Mouse (Mus musculus) urinary bladder, postnatal 4 days (tissue): ENCODE measurements around the gene Pi4kb.
A peak's percentile ranks its signal among the peaks of the same experiment; 100 is the strongest.

Experiments
- DNase-seq, 2 experiments: peaks; one replicate each; pipeline ENCODE4 v3.0.0; 2021 to 2022; ENCODE audit warnings: low spot score in 2 of 2

Gene Pi4kb

GRCm38 (mm10) chr3:94953764-94954616 lies 20.5 kb upstream of the Pi4kb start, which contains the start of gene Rfx5:
TSS of gene Rfx5 (plus strand) at chr3:94954075.
- peak; percentile 88 to 90 for DNase-seq

DNA sequence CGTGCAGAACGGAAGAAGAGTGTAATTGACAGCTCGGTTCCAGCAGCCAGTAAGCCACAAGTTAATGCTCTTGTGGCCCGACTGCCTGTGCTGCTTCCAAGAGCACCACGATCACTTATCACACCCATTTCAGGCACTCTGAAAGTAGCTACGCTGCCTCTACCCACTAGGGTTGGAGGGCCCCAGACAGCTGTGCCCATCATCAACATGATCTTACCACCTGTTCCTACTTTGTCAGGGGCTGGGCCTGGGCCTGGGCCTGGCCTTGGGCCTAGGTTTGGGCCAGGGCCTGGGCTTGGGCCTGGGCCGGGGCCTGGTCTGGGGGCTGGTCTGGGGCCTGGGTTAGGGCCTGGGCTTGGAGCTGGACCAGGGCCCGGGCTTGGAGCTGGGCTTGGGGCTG lies 16.2 kb upstream of the Pi4kb start:
- DNase-seq = no peak

DNA sequence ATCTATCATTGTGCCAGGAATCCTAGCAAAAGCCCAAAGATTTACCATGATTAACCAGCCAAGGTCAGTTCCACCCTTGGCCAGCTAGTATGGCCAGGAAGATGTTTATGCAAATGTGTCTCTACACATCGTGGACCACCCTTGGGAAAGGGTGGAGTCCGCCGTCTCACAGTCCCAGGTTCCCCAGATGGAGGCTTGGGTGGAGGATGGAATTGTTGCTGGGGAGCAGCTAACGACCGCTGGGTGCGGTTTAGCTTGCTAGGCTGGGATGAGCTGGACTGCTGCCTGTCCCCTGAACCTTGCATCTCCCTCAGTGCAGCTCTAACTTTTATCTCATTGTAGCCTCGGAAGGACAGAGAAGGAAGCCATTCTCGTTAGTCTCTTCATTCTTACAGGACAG lies 14.7 kb upstream of the Pi4kb start:
- no peak for DNase-seq

DNA sequence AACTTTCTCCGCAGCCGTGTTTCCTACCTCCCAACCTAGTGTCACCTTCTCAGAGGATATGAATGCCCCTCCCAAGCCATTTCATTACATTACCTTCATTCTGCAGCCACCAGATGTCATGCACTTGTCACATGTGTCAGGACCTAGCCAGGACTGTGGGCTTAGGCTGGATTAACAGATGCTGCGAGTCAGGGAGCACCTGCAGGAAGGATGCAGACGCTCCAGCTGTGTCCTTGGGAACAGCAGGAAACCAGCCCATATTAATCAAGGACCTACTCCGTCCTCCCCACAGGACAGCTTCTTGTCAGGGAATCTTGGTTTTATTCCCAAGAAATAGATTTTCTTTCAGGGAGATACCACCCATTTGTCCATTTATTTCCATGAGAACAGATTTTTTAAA lies 14.2 kb upstream of the Pi4kb start:
- no peak for DNase-seq

DNA sequence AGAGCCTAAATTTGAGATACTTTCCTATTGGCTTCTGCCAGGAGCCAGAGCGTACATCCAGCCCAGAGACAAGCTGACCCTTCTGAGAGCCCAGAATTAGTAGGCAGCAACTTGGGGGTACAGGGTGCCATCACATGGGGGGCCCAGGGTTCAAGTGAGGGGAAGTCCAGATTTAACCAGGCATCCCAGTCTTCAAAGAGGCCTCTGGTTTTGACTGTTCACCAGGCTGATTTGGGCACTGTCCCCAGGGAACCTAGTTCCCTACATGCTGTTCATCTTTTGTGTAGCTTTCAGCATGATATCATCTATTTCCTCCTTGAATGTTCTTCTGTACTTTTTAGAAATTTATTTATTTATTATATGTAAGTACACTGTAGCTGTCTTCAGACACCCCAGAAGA lies 9.5 kb upstream of the Pi4kb start:
- DNase-seq = no peak

DNA sequence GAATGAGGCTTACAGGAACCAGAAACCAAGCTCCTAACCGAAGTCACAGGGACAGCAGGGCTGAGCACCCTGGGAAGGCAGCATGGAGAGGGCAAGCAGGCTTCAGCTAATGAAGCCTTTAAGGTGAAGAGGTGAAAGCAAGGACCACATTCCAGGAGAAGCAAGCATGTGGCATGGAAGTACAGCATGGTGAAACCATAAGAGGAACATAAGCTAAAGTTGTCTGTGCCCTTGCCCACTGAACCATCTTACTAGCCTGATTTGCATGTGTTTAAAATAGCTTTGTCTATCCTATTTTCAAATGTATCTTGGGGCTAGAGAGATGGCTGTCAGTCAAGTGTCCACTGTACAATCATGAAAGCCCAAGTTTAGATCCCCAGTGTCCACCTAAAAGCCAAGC lies 8.7 kb upstream of the Pi4kb start:
- DNase-seq = no peak

DNA sequence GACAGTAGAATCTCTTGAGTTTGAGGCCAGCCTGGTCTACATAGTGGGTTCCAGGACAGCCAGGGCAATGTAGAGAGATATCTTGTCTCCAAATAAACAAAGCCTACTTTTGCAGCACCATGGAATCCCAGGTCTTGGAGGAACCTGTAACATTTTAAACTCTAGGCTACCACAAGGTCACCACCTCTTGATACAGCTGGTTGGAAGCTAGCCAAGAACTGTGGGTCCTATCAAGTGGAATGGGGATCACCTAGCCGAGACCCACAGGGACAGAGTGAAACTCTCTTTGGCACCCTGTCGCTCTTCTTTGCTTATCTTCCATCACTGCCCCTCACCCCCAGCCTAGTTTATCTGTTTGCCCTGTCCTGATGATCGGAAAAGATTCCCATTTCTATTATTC lies 2.0 kb upstream of the Pi4kb start:
- DNase-seq = no peak

- no peak for DNase-seq
Observed at GRCm38 (mm10) chr3:94973620-94974019, 911 bp upstream of the Pi4kb start.

GRCm38 (mm10) chr3:94974026-94974527 lies 454 bp upstream of the Pi4kb start:
- DNase-seq = no peak

GRCm38 (mm10) chr3:94984312-94984711 lies 9.8 kb downstream of the Pi4kb start:
- DNase-seq = no peak

DNA sequence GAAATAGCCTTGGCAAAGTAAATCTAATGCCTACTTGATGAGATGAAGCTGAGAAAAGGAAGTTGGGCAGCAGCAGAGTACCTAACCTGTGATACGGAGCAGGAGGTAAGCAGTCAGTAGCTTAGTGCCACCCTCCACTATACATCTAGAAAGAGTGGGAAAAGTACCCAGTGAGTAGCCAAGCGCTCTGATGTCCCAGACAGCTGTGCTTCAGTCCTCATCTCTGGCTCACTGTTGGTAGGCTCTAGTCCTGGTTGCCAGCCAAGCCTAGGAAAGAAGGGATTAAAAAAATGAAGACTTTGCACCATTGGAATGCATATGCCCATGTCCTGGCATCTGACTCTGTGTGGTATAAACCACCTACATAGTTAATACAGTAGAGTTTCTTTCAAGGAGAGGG lies 11.0 kb downstream of the Pi4kb start:
- no peak for DNase-seq

DNA sequence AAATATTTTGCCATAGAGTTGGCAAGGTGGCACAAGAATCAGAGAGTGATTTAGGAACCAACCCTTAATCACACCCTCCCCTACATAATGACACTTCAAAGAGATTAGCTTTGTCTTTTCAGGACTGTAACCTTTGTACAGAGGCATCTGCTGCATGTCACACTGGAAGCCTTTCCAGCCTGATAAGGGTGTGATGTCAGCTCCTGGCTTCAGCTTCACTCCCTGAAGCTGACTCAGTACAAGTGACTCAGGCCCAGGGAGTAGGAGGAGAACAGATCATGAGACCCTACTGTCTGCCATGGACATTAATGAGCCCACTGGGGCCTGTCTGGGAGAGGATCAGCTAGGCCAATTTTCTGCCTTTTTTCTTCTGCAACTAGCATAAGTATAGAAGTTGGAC lies 13.0 kb downstream of the Pi4kb start:
- DNase-seq = peak in 1 of 2 experiments; percentile 67

- no peak for DNase-seq
Observed at GRCm38 (mm10) chr3:94989159-94989761, 14.7 kb downstream of the Pi4kb start.

DNA sequence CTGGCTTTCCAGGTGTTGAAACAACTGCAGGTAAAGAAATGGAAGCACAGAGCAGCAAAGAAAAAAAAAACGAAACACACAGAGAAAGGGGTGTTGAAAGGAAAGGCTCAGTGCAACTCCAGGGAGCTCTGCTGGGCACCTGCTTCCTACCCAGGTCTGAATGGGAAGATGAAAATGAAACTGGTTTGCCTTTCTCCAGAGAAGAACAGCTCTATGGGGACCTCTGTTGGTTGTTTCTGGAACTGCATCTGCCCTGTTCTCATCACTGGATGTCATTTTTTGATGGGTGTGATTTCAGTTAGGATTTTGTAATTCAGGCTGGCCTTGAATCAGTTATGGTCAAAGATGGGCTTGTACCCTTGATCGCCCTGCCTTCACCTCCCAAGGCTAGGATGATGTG lies 22.4 kb downstream of the Pi4kb start:
- DNase-seq = peak; percentile 51 to 79

DNA sequence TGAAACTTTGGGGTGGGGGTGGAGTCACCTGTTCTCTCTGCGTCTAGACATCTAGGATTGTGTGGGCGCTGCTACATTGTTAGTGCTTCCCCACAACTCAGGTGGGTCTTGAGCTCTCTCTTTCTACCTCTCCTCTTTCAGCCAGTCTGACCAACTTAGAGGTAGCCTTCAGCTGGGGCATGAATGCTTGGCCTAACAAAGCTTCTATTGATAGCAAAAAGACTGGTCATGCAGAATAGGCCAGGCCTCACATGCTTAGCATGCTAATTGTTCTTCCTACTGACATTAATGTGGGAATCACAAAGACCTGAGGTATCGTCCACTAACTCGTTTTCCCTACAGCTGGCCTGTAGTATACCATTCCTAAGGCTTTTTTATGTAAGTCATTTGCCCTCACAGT lies 28.0 kb downstream of the Pi4kb start:
- no peak for DNase-seq

GRCm38 (mm10) chr3:95003273-95003672 lies 28.7 kb downstream of the Pi4kb start:
- no peak for DNase-seq

DNA sequence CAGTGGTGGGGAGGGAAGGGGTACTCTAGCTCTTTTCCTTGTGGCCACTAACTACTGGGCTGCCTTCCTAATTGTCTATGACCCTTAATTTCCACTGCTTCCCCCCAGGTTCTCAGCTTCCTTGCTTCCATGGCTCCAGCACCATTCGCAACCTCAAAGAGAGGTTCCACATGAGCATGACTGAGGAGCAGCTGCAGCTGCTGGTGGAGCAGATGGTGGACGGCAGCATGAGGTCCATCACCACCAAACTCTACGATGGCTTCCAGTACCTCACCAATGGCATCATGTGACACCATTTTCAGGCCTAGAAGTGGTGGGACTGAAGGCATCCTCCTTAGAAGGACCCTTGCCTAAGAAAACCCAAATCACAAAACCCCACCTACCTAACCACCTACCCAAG lies 31.1 kb downstream of the Pi4kb start:
- no peak for DNase-seq

DNA sequence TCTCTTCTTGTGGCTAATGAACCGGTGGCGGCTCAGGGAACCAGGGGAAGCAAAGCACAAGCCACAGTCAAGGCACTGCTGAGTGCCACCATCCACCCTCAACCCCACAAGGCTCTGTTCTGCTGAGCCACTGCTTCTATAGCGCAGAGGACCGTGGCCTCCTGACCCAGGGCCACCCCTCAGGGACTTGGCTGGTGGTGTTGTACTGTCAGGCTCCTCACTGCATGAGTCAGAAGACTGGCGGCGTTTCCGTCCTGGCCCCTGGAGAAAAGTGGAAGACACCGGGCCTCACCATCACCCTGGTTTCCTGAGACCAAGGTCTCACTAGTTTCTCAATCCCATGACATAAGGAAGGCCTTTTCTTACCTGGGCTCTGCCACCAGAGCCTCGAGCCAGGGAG lies 33.2 kb downstream of the Pi4kb start:
- no peak for DNase-seq

DNA sequence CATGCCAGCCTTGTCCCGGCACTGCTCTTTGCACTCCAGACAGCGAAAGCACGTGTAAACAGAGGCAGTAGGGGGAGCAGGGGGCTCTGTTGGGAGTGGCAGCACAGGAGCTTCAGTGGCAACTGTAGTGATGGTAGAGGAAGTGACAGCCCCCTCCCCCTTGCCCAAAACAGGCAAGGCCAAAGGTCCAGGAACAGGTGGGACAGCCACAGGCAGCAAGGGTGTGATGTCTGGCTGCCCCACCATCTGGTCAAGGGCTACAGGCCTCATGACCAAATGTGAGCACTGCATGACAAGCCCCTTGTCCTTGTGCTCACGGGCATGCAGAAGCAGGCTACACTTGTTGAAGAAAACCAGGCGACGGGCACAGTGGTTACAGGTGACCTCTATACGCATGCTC lies 35.9 kb downstream of the Pi4kb start:
- no peak for DNase-seq

DNA sequence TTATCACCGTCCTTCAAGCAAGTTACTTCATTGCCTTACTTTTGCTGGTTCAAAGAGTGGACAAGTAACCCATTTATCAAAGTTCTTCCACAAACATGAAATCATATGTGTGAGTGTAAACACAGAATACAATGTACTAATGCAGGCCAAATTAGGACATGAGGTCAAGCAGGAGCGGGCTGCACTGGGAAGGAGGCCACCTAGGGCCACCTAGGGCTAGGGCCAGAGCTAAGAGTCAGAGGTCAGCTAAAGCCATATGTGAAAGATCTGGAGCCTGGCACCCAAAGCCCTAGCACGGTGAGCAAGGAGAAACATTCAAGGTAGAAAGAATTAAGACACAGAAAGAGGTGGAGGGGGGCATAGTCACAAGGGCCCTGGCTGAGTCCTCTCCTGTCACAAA lies 38.5 kb downstream of the Pi4kb start:
- DNase-seq = no peak

DNA sequence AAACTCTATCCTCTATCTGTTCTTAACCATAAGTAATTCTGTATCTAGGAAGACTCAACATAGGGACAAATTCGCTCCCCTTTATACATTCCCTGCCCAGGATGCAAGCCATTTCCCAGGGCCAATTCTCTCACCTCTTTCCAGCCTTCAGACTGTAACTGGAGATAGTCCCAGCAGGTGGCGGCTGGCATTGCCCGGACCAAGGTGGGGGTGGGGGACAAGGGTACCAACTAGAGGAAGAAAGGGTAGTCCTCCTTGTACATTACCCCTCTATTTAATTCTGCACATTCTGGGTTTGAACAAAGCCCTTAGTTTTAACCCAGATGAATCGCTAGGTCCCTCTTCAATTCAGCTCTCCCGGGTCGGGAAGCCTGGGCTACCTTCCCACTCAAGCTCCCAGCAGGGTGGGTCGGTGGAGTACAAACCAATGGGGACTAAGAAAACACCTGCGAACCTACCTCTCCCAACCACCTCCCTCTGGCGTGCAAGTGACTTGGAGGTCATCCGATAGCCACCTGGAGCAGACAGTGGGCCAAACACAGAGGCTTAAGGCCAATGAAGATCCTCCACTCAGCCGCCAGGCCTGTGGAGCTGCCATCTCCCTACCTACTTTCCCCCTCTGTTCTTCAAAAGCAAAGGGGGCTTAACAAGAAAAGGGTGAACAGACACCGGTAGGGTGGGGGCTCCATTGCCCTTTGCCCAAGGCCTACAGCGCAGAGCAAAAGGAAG lies 39.3 kb downstream of the Pi4kb start:
- DNase-seq = no peak

- DNase-seq = peak; percentile 52 to 67
Observed at GRCm38 (mm10) chr3:95014428-95015151, 40.1 kb downstream of the Pi4kb start.
